Mouse (Mus musculus) urinary bladder, postnatal 10 days (tissue): ENCODE results near the gene Olfr520.
"Not testable (repeated sequence)": the region's sequence is repeated elsewhere in the genome, so short reads cannot be mapped to it uniquely, and the experiment has no call there.

ENCODE experiments used
- DNase-seq: peaks from one replicate; pipeline ENCODE4 v3.0.0; 2022; ENCODE audit warnings: low spot score

Gene Olfr520

DNA sequence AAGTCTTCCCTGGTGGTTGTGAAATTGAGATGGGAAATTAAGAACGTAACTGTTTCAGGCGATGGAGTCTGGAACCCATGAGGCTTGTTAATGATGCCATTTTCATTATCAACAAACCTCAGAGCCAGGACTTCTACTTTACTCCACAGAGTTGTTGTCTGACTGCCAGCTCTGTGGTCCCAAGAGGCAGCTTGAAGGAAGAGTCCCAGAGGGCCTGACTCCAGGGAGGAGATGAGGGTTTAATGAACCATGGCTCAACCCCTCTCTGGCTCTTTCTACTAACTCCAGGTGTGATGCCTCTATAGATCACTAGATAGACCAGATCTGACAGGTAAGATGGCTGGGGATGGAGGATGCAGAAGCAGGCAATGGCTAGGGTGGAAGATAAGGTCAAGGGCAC is at the start of gene Olfr520:
Gene Olfr520, plus strand, starts transcription at position 301 of the 400 bp plus-strand sequence.
- DNase-seq, result no peak

DNA sequence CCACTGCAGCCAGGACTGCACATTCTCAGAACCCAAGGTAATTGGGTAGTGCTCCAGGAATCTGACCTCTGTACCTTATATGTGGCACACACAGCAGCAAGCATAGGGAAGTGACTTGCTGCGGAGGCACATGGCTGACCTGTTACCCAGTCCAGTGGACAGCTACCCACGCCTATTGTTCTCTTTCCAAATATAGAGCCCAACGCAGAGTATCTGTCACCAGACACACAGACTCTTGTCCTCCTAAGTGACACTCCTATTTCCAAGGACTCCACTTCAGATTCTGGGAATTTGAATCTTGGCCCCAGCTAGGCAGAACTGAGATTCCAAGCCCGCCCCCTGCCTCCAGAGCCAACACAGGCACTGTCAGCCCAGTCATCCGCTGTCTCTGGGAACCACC is 49.3 kb upstream of the Olfr520 start:
- DNase-seq, result no peak

DNA sequence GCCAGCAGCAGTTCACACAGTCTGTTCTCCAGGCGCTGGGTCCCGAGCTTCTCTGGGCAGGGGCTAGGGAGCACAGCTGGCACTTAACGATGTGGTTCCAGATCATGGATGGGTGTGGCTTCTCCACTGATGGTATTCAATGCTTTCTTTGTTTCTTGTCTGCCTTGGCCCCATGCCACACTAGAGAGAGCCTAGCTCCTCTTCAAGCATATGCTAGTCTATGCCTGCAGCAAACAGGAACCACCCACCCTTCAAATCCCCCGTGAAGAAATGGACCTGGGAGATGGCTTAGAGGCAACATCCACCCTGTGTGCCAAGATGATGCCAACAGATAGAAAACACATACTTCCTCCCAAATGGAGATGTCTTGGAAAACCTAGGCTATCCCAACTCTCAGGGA is 46.0 kb upstream of the Olfr520 start:
- DNase-seq, result no peak

DNA sequence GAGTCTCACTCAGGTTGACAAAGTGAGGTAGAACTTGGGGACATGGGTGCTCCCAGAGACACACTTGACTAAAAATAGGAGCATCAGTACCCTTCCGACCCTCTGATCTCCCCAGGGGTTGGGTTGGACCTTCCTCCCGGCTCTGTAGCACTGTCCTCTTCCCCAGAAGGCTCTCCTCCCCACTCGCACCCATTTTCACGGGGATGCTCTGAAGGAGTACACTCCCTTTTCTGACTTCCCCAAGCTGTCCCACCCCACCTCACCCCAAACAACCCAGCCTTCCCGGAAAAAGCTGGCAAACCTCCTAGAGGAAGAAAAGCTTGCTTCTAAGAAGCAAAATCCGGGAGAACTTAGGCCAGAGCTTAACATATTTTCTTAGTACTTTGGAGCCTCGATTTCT is 39.3 kb upstream of the Olfr520 start:
- DNase-seq, result no peak

DNA sequence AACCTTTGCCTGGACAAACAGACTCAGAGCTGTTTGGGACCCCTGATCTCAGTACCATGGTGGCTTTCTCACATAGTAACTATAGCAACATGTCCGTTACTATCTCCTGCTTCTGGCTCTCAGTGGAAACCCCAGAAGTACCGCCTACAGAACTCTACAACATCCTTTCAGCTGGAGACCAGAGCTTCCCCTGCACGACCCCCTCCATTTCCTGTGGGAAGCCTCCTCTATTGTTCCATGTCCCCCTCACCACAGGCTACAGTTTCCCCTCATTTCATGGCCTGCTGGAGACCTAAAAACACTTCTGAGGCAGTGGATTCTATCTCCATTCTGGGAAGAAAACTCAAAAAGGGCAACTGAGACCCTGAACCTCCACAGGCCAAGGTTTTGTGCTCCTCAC is 37.7 kb upstream of the Olfr520 start:
- no peak for DNase-seq

DNA sequence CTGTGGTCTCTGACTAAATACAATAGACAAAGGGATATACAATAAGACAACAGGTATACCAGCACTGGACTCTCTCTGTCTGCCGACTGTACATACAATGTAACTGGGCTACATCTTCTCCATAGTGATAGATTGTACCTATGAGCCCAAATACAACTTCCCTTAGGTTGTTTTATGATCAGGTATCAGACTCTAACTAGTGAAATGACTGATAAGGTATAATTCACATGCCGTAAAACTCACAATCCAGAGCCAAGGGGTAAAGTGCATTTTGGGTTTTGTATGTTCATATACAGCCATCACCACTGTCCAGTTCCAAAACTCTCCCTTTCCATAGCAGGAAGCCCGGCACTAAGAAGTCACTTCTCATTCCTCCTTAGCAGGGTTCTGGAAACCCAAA is 36.7 kb upstream of the Olfr520 start:
- DNase-seq, result no peak

DNA sequence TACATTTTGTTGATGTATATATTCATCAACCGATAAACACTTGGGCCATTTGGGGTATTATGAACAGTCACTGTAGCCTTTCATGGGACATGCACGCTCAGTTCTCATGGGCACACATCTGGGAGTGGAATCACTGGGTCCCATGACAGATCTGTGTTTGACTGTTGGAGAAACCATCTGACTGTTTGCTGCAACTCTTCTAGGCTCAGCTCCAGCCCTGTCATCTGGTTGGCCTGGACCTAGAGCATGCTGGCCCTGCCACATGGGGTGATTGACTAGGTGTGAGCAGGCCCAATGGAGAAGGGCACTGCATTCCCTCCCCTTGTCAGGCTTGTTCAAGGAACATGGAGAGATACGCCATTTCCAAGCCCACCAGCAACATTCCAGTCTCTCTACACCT is 36.1 kb upstream of the Olfr520 start:
- DNase-seq, result no peak

DNA sequence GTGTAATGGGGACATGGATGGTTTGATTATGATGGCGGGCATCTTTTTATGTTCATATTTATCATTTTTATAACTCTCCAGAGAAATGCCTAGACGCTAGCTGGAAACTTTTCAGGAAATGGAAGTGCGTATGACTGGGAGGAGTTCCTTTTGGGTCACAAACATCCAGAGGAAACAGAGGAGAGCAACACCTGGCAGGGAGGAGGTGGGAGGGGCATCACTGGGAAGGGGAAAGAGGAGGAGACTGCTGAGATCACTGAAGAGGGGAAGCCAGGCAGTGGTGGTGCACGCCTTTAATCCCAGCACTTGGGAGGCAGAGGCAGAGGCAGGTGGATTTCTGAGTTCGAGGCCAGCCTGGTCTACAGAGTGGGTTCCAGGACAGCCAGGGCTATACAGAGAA is 35.6 kb upstream of the Olfr520 start:
- DNase-seq, result not testable (repeated sequence)

DNA sequence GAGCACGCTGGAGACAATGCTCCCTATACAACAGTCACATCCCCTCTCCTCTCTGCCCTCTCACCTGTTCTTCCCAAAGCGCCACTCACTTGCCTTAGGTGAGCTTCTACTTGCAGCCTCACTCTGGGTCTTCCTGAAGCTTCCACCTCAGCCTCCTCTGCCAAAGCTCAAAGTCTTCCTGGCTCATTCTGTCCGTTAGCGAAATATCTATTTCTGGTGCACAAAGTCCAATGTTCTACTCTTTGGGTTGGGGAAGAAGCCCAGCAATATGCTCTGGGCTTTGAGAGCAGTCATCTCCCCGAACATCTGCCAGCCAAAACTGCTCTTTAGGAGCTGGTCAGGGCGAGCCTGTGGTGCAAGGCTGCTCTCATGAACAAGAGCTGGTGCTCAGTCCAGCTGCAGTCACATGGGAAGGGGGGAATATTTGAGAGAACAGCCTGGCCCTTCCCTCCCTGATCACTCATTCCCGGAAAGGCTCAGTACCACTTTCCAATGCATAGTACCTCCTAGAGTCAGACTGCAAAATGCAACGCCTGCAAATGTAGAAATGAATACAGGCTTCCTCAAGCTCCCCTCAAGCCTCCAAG is 34.5 kb upstream of the Olfr520 start:
- no peak for DNase-seq

DNA sequence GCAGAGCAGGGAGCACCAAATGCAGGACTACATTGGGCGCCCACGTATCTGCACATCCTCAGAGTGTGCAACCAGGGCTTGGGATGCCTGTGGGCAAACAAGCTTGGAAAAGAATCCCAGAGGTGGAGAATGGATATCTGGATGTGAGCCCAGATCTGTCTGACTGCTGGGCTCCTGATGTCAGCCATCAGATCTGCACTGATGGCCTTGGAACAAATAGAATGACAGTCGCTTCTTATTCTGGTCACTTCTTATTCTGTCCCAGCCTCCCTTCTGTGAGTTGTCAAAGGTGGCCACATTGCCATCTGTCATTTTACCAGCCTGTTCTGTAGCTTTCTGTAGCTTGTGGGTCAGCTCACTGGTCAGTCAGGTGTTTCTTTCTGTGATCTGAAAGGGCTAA is 31.5 kb upstream of the Olfr520 start:
- DNase-seq, result no peak

DNA sequence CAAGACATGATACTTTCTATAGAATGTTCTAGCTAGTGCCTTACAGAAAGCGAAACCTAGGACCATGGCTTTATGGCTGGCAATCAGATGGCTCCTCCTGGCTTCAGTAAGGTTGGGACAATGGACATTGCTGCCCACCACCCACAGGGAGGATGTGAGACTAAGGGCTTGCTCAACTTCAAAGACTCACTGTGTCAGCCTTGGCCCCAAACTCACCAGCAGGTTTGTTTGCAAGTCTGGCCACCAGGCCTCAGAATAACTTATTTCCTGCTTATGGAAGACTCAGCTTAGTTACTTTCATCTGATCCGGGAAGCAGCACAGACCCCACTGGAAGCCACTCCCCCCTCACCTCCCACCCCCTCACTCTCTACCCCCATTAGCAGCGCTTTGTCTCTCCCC is 31.0 kb upstream of the Olfr520 start:
- no peak for DNase-seq

DNA sequence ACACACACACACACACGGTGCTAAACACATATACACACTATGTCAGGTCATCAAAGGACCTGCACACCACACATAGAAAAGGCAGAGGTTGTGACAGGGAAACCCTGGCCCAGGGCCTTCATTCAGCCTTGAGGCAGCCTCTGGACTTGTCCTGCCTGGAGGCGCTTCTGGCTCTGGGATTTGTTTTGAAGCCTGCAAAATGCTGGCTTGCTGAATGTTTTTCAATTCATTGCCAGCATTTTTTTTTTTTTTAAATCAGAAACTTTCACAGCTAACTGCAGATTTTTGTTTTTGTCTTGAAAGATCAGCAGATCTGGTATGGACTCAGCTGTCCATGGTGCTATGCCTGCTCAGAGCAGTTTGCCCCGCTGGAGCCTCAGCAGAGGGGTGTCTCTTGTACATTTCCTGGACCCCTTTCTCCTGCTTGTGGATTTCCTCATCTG is 30.3 kb upstream of the Olfr520 start:
- no peak for DNase-seq

DNA sequence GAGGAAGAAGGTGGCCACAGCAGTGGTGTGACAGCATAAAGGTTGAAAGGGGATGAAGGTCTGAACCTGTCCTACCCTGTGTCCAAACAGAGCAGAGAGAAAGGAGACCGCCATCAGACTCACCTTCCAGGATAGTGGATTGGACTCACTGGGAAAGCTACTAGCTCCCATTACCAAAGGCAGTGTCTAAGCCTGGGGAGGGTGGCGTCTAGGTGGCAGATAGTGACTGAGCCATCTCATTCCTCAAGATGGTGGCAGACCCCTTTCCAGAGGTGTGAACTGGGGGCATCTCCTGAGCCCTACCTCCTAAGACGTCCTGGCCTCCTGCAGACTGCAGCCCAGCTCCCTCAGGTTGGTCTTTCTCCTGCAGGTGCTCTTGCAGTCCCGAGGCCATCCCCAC is 29.4 kb upstream of the Olfr520 start:
- no peak for DNase-seq

DNA sequence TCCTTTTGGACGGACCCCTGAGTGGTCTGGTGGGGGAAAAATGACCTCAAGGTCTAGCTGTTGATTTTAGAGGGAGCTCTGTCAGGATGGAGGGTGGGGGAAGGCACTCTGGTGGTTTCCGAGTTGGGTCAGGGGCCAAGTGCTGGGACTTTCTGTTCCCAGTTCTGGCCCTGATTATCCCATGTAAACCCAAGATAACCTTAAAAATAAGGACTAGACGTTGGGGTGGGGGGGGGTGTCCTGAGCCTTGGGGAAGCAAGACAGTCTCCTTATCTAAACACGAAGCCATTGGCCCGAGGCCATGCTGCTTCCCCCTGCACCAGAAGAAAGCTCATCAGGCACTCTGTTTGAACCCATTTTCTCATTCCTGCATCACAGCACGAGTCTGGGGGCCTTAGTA is 27.9 kb upstream of the Olfr520 start:
- no peak for DNase-seq

DNA sequence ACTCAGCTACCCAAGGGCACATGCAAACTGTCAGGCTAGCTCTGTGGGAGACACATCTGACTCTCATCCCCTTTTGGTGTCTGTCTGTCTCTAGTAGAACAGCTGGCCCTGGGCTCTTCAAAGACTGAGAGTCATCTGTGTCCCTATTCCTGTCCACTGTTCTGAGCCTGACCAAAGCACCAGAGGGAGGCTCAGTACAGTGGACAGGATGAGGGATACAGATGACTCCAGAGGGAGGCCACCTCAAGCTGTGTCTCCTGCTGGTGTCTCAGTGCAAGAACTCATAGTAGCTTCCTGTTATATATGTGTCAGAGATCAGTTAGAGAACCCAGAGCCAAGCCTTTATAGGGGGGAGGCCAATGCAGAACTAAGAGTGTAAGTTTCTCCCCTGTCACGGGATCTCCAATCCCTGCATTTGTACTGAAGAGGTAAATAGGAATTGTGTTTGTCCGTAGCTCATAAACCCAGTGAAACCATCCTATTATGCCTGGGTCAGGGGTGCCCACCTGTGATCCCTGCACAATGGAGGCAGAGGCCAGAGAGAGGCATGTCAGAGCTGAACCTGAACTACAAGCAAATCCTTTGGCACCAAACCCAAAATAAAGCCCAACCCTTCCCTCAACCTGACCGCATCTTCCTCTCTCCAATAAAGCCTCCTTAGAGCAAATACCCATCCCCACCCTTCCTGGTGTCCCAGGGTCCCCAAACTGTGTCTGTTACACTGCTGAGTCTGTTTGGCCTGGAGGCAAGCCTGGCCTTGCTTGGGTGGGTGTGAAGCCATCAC is 25.1 kb upstream of the Olfr520 start:
- DNase-seq, result no peak

DNA sequence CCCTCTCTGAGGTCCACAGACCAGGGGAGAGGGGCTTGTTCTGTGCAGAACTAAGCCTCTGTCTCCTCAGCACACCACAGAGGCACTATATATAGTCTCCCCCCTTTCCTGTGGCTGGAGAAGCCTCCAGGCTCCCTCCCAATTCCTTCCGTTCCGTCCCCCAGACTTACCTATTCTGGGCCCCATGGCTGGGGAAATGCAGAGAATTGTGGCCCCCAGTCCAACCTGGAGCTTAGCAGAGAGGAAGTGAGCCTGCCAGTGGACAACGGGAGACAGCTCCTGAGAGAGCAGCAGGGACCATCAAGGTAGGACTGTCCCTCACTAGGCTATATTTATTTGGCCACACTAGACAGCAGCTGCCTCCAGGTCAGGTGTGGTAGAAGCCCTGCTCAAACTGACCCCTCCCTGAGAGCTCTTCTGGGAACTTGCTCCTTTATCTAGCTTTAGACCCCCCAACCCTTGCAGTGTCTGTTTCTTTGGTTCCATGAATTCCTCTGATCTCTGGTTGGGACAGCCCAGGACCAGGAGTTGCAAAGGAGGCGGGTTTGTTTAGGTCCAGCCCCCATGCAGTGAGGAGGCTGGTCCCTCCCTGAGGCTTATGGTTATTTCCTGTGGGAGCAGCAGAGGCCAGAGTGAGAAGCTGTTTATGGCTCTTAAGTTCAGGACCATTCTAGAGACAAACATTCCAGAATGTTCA is 23.6 kb upstream of the Olfr520 start:
- no peak for DNase-seq

DNA sequence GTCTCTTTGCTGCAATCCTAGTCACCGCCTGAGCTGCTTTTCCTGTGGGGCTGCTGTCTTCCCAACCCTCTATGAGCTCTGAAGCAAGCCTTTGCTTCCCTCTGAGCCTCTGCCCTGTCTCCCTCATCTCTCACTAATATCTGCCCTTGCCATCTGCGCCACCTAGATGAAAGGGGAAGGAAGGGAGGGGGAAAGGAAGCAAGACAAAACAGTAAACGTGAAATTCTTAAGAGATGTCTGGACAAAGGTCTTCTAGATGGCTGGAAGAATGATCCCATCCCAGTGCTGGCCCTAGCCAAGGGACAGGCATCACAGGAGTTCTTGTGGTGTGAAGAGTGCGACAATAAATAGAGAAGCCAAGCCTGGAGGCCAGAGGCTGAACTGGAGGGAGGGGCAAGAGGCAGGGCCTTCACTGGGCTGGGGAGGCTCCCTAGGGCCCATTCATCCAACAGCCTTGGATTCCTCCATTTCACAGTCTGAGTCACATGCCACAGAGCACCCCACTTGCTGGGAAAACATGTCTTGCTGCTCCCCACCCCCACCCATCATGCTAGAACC is 23.0 kb upstream of the Olfr520 start:
- DNase-seq, result no peak

DNA sequence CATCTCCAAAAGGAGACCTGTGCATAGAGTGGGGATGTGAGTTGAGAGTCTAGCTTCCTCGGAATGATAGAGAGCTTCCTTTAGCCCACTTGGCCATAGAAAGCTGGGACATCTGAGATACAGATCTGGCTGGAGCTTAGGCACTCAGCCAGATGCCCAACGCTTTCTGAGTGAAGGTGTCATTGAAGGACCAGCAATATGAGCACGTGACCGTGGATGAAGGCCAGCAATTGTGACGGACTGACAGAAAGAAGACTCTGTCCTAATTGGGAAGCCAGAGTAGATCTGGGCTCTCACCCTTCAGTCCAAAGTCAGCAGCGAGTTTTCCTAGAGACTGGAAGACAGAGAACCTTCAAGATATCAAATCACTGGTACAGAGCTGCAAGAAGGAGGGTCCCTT is 22.4 kb upstream of the Olfr520 start:
- DNase-seq, result no peak

DNA sequence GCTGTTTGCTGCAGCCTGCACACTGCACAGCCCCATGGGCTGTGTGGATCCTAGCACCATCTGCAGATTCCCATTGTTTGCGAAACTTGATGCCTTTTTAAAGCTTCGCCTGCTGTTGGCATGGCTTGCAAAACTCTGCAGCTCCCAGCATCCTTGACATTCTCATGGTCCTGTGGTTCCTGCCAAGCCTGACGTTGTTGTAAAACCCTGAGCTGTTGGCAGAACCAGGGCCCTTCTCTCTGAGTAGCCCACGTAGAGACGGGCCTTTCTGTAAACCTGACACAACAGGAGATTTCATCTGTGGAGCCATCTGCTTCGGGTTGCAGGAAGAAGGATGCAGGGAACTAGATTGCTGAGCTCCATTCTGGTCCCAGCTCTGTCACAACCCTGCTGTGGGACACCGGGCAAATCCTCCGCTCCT is 21.8 kb upstream of the Olfr520 start:
- no peak for DNase-seq

DNA sequence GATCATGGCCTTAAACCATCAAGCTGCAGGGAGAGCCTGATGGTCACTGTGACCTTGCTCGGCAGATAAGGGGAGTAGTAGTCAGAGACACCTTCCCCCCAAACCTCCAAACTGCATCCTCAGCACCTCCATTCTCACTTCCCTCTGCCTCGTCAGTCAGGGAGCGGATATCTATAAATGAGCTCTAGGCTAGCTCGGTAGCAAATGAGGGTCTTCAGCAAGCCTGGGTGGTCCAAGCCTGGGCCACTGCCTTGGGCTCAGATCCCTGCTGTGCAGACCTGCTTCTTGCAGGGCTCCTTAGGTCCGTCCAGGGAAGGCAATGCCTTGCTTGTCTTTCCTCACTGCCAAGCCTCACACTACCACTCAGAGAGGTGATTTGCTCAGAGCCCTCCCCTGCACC is 21.3 kb upstream of the Olfr520 start:
- DNase-seq, result no peak

DNA sequence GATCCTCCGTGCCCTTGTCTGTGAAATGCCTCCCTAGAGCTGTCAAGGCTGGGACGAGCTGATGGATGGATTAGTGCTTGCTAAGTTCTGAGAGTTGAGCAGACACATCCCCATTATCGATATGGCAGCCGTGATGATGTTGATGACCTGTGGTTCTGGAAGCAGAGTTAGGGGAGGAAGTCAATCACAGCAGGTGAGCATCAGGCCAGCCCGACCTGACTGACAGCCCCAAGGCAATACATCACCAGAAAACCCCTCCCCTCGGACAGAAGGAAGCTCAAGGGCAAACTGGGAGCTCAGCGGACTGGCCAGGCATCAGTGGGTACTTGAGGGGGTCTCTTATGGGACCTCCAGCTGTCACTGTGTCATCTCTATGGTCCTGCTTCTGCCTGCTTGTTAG is 20.1 kb upstream of the Olfr520 start:
- no peak for DNase-seq

DNA sequence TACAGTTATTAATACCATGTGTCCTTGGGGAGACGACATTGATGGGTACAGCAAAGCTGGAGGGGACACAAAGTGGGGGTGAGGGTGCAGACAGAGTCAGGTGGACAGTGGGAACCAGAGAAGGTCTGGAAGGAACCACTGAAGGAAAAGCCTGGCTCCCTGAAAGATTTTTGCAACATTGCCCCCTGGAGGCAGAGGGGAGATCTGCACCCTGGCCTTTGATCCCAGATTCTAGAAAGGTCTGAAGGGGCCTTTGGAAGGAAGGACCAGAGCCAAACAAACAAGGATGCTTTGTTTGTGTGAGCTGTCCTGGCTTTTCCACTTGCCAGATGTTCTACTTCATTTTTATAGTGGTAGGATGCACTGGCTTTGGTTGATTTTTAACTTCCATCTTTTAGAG is 19.6 kb upstream of the Olfr520 start:
- DNase-seq, result no peak

DNA sequence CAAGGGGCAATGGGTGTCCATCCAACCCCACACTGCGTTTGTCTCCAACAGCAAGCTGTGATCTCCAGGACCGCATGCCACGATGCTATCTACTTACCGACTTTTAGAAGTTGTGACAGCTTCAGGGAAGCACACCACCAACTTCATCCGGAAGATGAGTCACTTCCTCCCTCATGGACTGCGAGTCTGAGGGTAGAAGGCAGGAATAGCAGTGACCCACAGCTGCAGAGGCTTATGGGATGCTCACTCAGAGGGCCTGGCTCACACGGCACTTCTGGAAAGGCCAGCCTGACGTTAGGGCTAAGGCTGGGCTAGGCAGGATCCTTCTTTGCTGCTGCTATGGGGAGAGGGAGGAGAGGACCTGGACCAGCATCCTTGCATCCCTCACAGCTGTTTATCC is 18.9 kb upstream of the Olfr520 start, which contains the start of gene Slco2b1:
Gene Slco2b1, minus strand, starts transcription at position 175 of the 400 bp plus-strand sequence.
- DNase-seq, result no peak
